In the genomic region with DNA sequence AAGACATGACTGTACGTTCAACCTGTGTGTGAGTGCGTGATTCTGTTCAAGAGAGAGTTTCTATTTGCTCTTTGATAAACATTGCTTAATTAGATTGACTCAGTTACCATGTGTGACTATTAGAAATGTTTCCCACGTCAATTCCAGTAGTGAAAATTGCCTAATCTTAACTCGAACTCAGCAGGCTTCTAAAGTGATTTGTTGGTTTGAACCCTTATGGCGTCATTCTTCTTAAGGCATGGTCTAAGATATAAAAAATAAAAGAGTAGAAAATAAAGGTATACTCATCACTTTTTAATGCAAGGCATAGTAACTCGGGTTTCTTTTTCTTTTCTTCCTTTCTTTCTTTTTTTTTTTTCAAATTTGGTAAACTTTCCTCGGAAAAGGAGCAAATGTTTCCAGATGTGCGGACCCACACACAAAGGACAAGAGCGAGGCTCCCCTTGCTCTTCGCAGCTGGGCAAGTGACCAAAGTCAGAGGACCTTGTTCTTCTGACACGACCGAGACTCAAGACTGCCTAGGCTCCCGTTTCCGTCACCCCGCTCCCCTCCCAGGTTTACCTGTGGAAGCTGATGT, we compare ENCODE assay signal across 8 mouse cellular contexts. TPM values are rescaled to one million over a fixed set of nuclear protein-coding genes. Genes with fewer than 3 reads are reported as not detected.
A peak's percentile ranks its signal among the peaks of the same experiment; 100 is the strongest.
DNase-seq lines count a peak whose midpoint lies in the region; ATAC-seq and TF ChIP-seq lines count a peak whose summit lies in the region.

No protein-coding gene starts in this region.

- no peak for TF ChIP-seq CTCF in liver, adult 2 months (IDR thresholded peaks at IDR 0.05; ENCODE audit: low read depth, low read length)

- peak overlapping the region; percentile 93 for H3K9ac ChIP-seq in liver, adult 2 months (ENCODE audit: low read depth, low read length)
- H3K9ac ChIP-seq in hindbrain, embryonic 15.5 days, result peak overlapping the region; percentile 80
- H3K9ac ChIP-seq in midbrain, embryonic 15.5 days, result peak overlapping the region; percentile 69

- H3K9me3 ChIP-seq in hindbrain, embryonic 15.5 days, result no peaks in the 10 kb centered on the region
- H3K9me3 ChIP-seq in midbrain, embryonic 15.5 days, result no peaks in the 10 kb centered on the region

- peak; percentile 89 for DNase-seq in liver, adult 2 months (ENCODE audit: extremely low read depth, low read depth, low spot score)
- no peak for DNase-seq in liver
- peak; percentile 40 for DNase-seq in c-Kit-positive CD71-positive TER-119-negative erythroid progenitor cells, embryonic 14.5 days (ENCODE audit: low read depth)
- no peak for DNase-seq in ovary, adult 18-20 months (ENCODE audit: low spot score)
- DNase-seq in T-cell, adult 2 months (ENCODE audit: low spot score), result no peak
- DNase-seq in kidney, postnatal 25 days, result no peak

- H3K4me3 ChIP-seq in liver, adult 2 months (ENCODE audit: insufficient read depth, low read depth, low read length), result peak overlapping the region; percentile 87
- H3K4me3 ChIP-seq in hindbrain, embryonic 15.5 days, result peak overlapping the region; percentile 98
- peak overlapping the region; percentile 86 for H3K4me3 ChIP-seq in midbrain, embryonic 15.5 days

- 2% methylated on average over 15 of the region's 15 CpGs for WGBS in liver, adult 2 months
- under 1% methylated on average over 15 of the region's 15 CpGs for WGBS in hindbrain, embryonic 15.5 days
- WGBS in midbrain, embryonic 15.5 days, result under 1% methylated on average over 15 of the region's 15 CpGs

- ATAC-seq in hindbrain, embryonic 15.5 days (ENCODE audit: low FRiP score, low read depth), result no peak
- no peak for ATAC-seq in midbrain, embryonic 15.5 days (replicated peaks)

- peaks cover 14% of the 10 kb centered on the region for H3K4me1 ChIP-seq in liver, adult 2 months (ENCODE audit: control insufficient read depth, insufficient read depth, low read length)
- peaks cover 39% of the 10 kb centered on the region for H3K4me1 ChIP-seq in hindbrain, embryonic 15.5 days (replicated peaks)
- peaks cover 41% of the 10 kb centered on the region for H3K4me1 ChIP-seq in midbrain, embryonic 15.5 days

- no peaks in the 10 kb centered on the region for H3K36me3 ChIP-seq in liver, adult 2 months (ENCODE audit: control insufficient read depth, insufficient read depth, low read length)
- no peaks in the 10 kb centered on the region for H3K36me3 ChIP-seq in hindbrain, embryonic 15.5 days
- no peaks in the 10 kb centered on the region for H3K36me3 ChIP-seq in midbrain, embryonic 15.5 days (replicated peaks)

- H3K27ac ChIP-seq in liver, adult 2 months (replicated peaks; ENCODE audit: insufficient read depth, low read depth, low read length), result peak overlapping the region; percentile 83
- H3K27ac ChIP-seq in hindbrain, embryonic 15.5 days (replicated peaks), result peak overlapping the region; percentile 99
- peak overlapping the region; percentile 98 for H3K27ac ChIP-seq in midbrain, embryonic 15.5 days

- no peaks in the 10 kb centered on the region for H3K27me3 ChIP-seq in liver, adult 2 months (ENCODE audit: control insufficient read depth, insufficient read depth, low read length)
- no peaks in the 10 kb centered on the region for H3K27me3 ChIP-seq in hindbrain, embryonic 15.5 days
- H3K27me3 ChIP-seq in midbrain, embryonic 15.5 days (replicated peaks), result no peaks in the 10 kb centered on the region

- H3K4me2 ChIP-seq in hindbrain, embryonic 15.5 days, result peak overlapping the region; percentile 66
- H3K4me2 ChIP-seq in midbrain, embryonic 15.5 days, result peak overlapping the region; percentile 63

- H3K79me2 ChIP-seq in liver, adult 2 months (ENCODE audit: control insufficient read depth, insufficient read depth, low read length), result peaks cover 21% of the 10 kb centered on the region; the same call in 1 of the 2 replicates

- TF ChIP-seq POLR2A in liver, adult 2 months (IDR thresholded peaks at IDR 0.05; ENCODE audit: extremely low read depth, insufficient read depth, low read length), result no peak

RNA-seq across cellular contexts. Expression of gene Thap2, which starts 0.5 kb away (rescaled TPM):
- 6.6 and 8.7 TPM in 2 replicates for total RNA-seq in liver, adult 2 months (2014; rRNA removed)
- polyA plus RNA-seq in liver, adult 2 months (2012; rRNA removed), result 2.5 and 3.8 TPM in 2 replicates
- 20.8 and 26.2 TPM in 2 replicates for polyA plus RNA-seq in hindbrain, embryonic 15.5 days (2015; fragmentation: Nextera tagmentation; extraction: Ambion mirVana)
- 26.2 and 27.1 TPM in 2 replicates for polyA plus RNA-seq in midbrain, embryonic 15.5 days (2015; fragmentation: Nextera tagmentation; extraction: Ambion mirVana)

RNA-seq across cellular contexts. Expression of gene Zfc3h1, which starts 1.0 kb away (rescaled TPM):
- total RNA-seq in liver, adult 2 months (2014; rRNA removed), result 28.3 and 31.6 TPM in 2 replicates
- 6.0 and 7.9 TPM in 2 replicates for polyA plus RNA-seq in liver, adult 2 months (2012; rRNA removed)
- polyA plus RNA-seq in hindbrain, embryonic 15.5 days (2015; fragmentation: Nextera tagmentation; extraction: Ambion mirVana), result 15.7 and 16.5 TPM in 2 replicates
- 18.6 and 20.0 TPM in 2 replicates for polyA plus RNA-seq in midbrain, embryonic 15.5 days (2015; fragmentation: Nextera tagmentation; extraction: Ambion mirVana)

RNA-seq across cellular contexts. Expression of gene Tmem19, which starts 21.4 kb away (rescaled TPM):
- total RNA-seq in liver, adult 2 months (2014; rRNA removed), result 30.8 and 36.7 TPM in 2 replicates
- polyA plus RNA-seq in liver, adult 2 months (2012; rRNA removed), result 41.8 and 47.4 TPM in 2 replicates
- polyA plus RNA-seq in hindbrain, embryonic 15.5 days (2015; fragmentation: Nextera tagmentation; extraction: Ambion mirVana), result 30.9 and 33.6 TPM in 2 replicates
- polyA plus RNA-seq in midbrain, embryonic 15.5 days (2015; fragmentation: Nextera tagmentation; extraction: Ambion mirVana), result 32.2 and 38.5 TPM in 2 replicates

Comparison
In these comparisons a context has a peak if more than half of its experiments do, and no peak if none do; other contexts are left out.
1. DNase-seq: peak in liver, adult 2 months (single experiment) and c-Kit-positive CD71-positive TER-119-negative erythroid progenitor cells, embryonic 14.5 days (single experiment); none in liver (single experiment), ovary, adult 18-20 months (single experiment), T-cell, adult 2 months (single experiment) and kidney, postnatal 25 days (0 of 2).
2. Peak in every context shown above with its lines, with median percentiles within 50 percentile points of each other: H3K27ac ChIP-seq, H3K4me3 ChIP-seq and H3K9ac ChIP-seq.